Mouse (Mus musculus) MEL (cell line): ENCODE data around the gene Lpcat1. TPM values are rescaled to one million over a fixed set of nuclear protein-coding genes. Genes with fewer than 3 reads are reported as not detected.

Experiments used
- DNase-seq: peaks from one replicate; pipeline ENCODE4 v3.0.0; 2011; ENCODE audit warnings: low read depth, low spot score
- H3K27ac ChIP-seq: 2 replicates; pipeline ENCODE4 v1.5.1; 2012; ENCODE audit warnings: low read depth, mild to moderate bottlenecking, control low read depth, low read length, moderate library complexity; ENCODE audit not compliant: control insufficient read depth
- H3K27me3 ChIP-seq, 2 experiments: fragments of 150-350 bp in 1 of 2; sonication (generic) in 1 of 2; 2 replicates each; pipeline ENCODE4 v1.6.1; 2012; ENCODE audit warnings: low read length in 2 of 2, mild to moderate bottlenecking in 2 of 2, improper control_type of control experiment in 1 of 2, moderate library complexity in 1 of 2; ENCODE audit not compliant: insufficient read depth in 2 of 2, control insufficient read depth in 1 of 2
- H3K36me3 ChIP-seq, 2 experiments: 2 replicates each; pipeline ENCODE4 v1.6.1; 2012 to 2014; ENCODE audit warnings: low read length in 2 of 2, improper control_type of control experiment in 1 of 2, inconsistent platforms in 1 of 2, mild to moderate bottlenecking in 1 of 2; ENCODE audit not compliant: insufficient read depth in 2 of 2, control insufficient read depth in 1 of 2
- H3K4me1 ChIP-seq, 2 experiments: fragments of 150-350 bp in 1 of 2; sonication (generic) in 1 of 2; 2 replicates each; pipeline ENCODE4 v1.6.1; 2012; ENCODE audit warnings: low read length in 2 of 2, improper control_type of control experiment in 1 of 2, mild to moderate bottlenecking in 1 of 2; ENCODE audit not compliant: insufficient read depth in 2 of 2, control insufficient read depth in 1 of 2
- H3K4me3 ChIP-seq, 2 experiments: fragments of 150-350 bp in 1 of 2; sonication (generic) in 1 of 2; 2 replicates each; pipeline ENCODE4 v1.5.1; 2012; ENCODE audit warnings: low read depth in 2 of 2, low read length in 2 of 2, mild to moderate bottlenecking in 2 of 2, moderate library complexity in 2 of 2, control low read depth in 1 of 2, improper control_type of control experiment in 1 of 2; ENCODE audit not compliant: control insufficient read depth in 1 of 2, insufficient read depth in 1 of 2
- H3K79me2 ChIP-seq: 2 replicates; pipeline ENCODE4 v1.6.1; 2012; ENCODE audit warnings: mild to moderate bottlenecking, low read length, moderate library complexity; ENCODE audit not compliant: control insufficient read depth, poor library complexity, insufficient read depth
- H3K9ac ChIP-seq: 2 replicates; pipeline ENCODE4 v1.6.1; 2012; ENCODE audit warnings: low read depth, mild to moderate bottlenecking, control low read depth, low read length, moderate library complexity; ENCODE audit not compliant: control insufficient read depth, poor library complexity, severe bottlenecking
- H3K9me3 ChIP-seq: fragments of 150-350 bp; sonication (generic); replicated peaks from 2 replicates; pipeline ENCODE4 v1.6.1; 2012; ENCODE audit warnings: mild to moderate bottlenecking, low read length, improper control_type of control experiment, moderate library complexity; ENCODE audit not compliant: insufficient read depth
- CHD1 ChIP-seq: IDR thresholded peaks from 2 replicates; pipeline ENCODE4 v1.6.1; 2012; ENCODE audit warnings: low read depth, mild to moderate bottlenecking, inconsistent platforms, low read length, improper control_type of control experiment
- CHD2 ChIP-seq: IDR thresholded peaks from 2 replicates; pipeline ENCODE4 v1.6.1; 2011; ENCODE audit warnings: low read length, improper control_type of control experiment
- EP300 ChIP-seq, 2 experiments: IDR thresholded peaks; 2 replicates each; pipeline ENCODE4 v1.6.1; 2011; ENCODE audit warnings: improper control_type of control experiment in 2 of 2, low read length in 2 of 2, low read depth in 1 of 2, mild to moderate bottlenecking in 1 of 2
- ETS1 ChIP-seq: IDR thresholded peaks from 2 replicates; pipeline ENCODE4 v1.6.1; 2012; ENCODE audit warnings: low read depth, mild to moderate bottlenecking, inconsistent platforms, low read length, improper control_type of control experiment, moderate library complexity
- GATA1 ChIP-seq: IDR thresholded peaks from 2 replicates; pipeline ENCODE4 v1.6.1; 2011; ENCODE audit warnings: low read depth, low read length, improper control_type of control experiment
- HCFC1 ChIP-seq: IDR thresholded peaks from 2 replicates; pipeline ENCODE4 v1.6.1; 2012; ENCODE audit warnings: low read depth, mild to moderate bottlenecking, inconsistent platforms, low read length, improper control_type of control experiment, moderate library complexity
- KAT2A ChIP-seq: conservative IDR thresholded peaks from 2 replicates; pipeline ENCODE4 v1.6.1; 2012; ENCODE audit warnings: low read depth, low read length, improper control_type of control experiment, inconsistent platforms
- MAX ChIP-seq: IDR thresholded peaks from 2 replicates; pipeline ENCODE4 v1.6.1; 2011; ENCODE audit warnings: low read length, improper control_type of control experiment
- MAZ ChIP-seq: IDR thresholded peaks from 2 replicates; pipeline ENCODE4 v1.6.1; 2012; ENCODE audit warnings: low read depth, mild to moderate bottlenecking, inconsistent platforms, low read length, improper control_type of control experiment
- MEF2A ChIP-seq: IDR thresholded peaks from 2 replicates; pipeline ENCODE4 v1.6.1; 2014; ENCODE audit warnings: low read depth, mild to moderate bottlenecking, inconsistent platforms, low read length, improper control_type of control experiment; ENCODE audit not compliant: poor library complexity, insufficient replicate concordance, severe bottlenecking; ENCODE audit errors: extremely low read depth
- MXI1 ChIP-seq: IDR thresholded peaks from 2 replicates; pipeline ENCODE4 v1.6.1; 2011; ENCODE audit warnings: mild to moderate bottlenecking, low read depth, low read length, improper control_type of control experiment
- NELFE ChIP-seq: IDR thresholded peaks from 2 replicates; pipeline ENCODE4 v1.6.1; 2011; ENCODE audit warnings: low read depth, low read length, improper control_type of control experiment
- POLR2AphosphoS5 ChIP-seq: IDR thresholded peaks from 2 replicates; pipeline ENCODE4 v1.6.1; 2012; ENCODE audit warnings: low read depth, borderline replicate concordance, mild to moderate bottlenecking, inconsistent platforms, low read length, moderate library complexity, mixed read lengths
- RCOR1 ChIP-seq: IDR thresholded peaks from 2 replicates; pipeline ENCODE4 v1.6.1; 2012; ENCODE audit warnings: low read depth, mild to moderate bottlenecking, inconsistent platforms, low read length, improper control_type of control experiment
- SIN3A ChIP-seq: IDR thresholded peaks from 2 replicates; pipeline ENCODE4 v1.6.1; 2012; ENCODE audit warnings: low read length, improper control_type of control experiment, inconsistent platforms
- SMC3 ChIP-seq: IDR thresholded peaks from 2 replicates; pipeline ENCODE4 v1.6.1; 2011; ENCODE audit warnings: low read depth, low read length, improper control_type of control experiment
- TAL1 ChIP-seq: IDR thresholded peaks from 2 replicates; pipeline ENCODE4 v1.6.1; 2012; ENCODE audit warnings: mild to moderate bottlenecking, inconsistent platforms, low read length, moderate library complexity, mixed read lengths
- TBP ChIP-seq: IDR thresholded peaks from 2 replicates; pipeline ENCODE4 v1.8.0; 2011; ENCODE audit warnings: low read depth, low read length, improper control_type of control experiment
- TCF12 ChIP-seq: IDR thresholded peaks from 2 replicates; pipeline ENCODE4 v1.6.1; 2014; ENCODE audit warnings: low read depth, mild to moderate bottlenecking, inconsistent platforms, low read length, improper control_type of control experiment, moderate library complexity
- USF1 ChIP-seq: IDR thresholded peaks from 2 replicates; pipeline ENCODE4 v1.6.1; 2014; ENCODE audit warnings: low read depth, mild to moderate bottlenecking, inconsistent platforms, low read length, improper control_type of control experiment, moderate library complexity
- ZC3H11A ChIP-seq: IDR thresholded peaks from 2 replicates; pipeline ENCODE4 v1.6.1; 2012; ENCODE audit warnings: low read depth, mild to moderate bottlenecking, inconsistent platforms, low read length, improper control_type of control experiment
- ZMIZ1 ChIP-seq: IDR thresholded peaks from 2 replicates; pipeline ENCODE4 v1.6.1; 2012; ENCODE audit warnings: low read depth, mild to moderate bottlenecking, inconsistent platforms, low read length, improper control_type of control experiment, moderate library complexity
- ZNF384 ChIP-seq: IDR thresholded peaks from 2 replicates; pipeline ENCODE4 v1.6.1; 2012; ENCODE audit warnings: low read depth, mild to moderate bottlenecking, inconsistent platforms, low read length, improper control_type of control experiment
- polyA plus RNA-seq, 2 experiments: library from polyadenylated mRNA; stranded (reverse) in 1 of 2; unstranded in 1 of 2; fragments of >175 nt in 1 of 2; fragments of >200 nt in 1 of 2; gene quantifications; 2 replicates each; pipeline versions ENCODE4 v1.2.1 to v1.2.4; 2012; ENCODE audit warnings: low replicate concordance in 2 of 2, low read depth in 1 of 2; ENCODE audit not compliant: insufficient read length in 2 of 2, insufficient read depth in 1 of 2, missing spikeins in 1 of 2
- total RNA-seq: library from RNA; depleted of rRNA; stranded (reverse); fragments of 300-350 nt; gene quantifications from 2 replicates; pipeline ENCODE4 v1.2.3, GENCODE M21; 2012

Lpcat1 gene
- total and polyA plus RNA-seq, 3 experiments: 31.5 to 38.8 TPM; not detected in 1

GRCm38 (mm10) chr13:73489986-73490385, 23.0 kb downstream of the Lpcat1 start:
- Histone ChIP-seq H3K4me3 (no peak overlapping the region), H3K36me3 (peaks cover 4 to 13% of the 10 kb centered on the region in 2 experiments), H3K4me1 (peaks cover 9 to 14% of the 10 kb centered on the region in 2 experiments), H3K9me3 (no peaks in the 10 kb centered on the region), H3K79me2 (no peaks in the 10 kb centered on the region), H3K27ac (no peak overlapping the region), H3K9ac (no peak overlapping the region), H3K27me3 (no peaks in the 10 kb centered on the region)
- TF ChIP-seq ETS1 (no peak), SIN3A (no peak), SMC3 (no peak), GATA1 (no peak), USF1 (no peak), NELFE (no peak), ZMIZ1 (no peak), MEF2A (no peak), RCOR1 (no peak), CHD2 (no peak), ZNF384 (no peak), ZC3H11A (no peak), POLR2AphosphoS5 (no peak), KAT2A (no peak), TCF12 (no peak), TBP (no peak), MXI1 (no peak)
- no peak for DNase-seq

GRCm38 (mm10) chr13:73490564-73491170, 23.7 kb downstream of the Lpcat1 start:
- TF ChIP-seq RCOR1 (peak; percentile 76), TCF12 (0 out of 2 replicates have a peak, but pooled peaks have one; percentile 29), ETS1 (peak; percentile 71), MAZ (no peak), USF1 (no peak), GATA1 (peak; percentile 58), EP300 (IDR thresholded peaks at IDR 0.05; ENCODE audit: low read depth in 1 of 2, low read length in 2 of 2) (peak in 1 of 2 experiments; percentile 65; a peak in 2 of 4 replicates), MAX (no peak), CHD1 (no peak), TAL1 (no peak), SIN3A (peak; percentile 37; the same call in 1 of the 2 replicates), HCFC1 (no peak)
- TF ChIP-seq, all 39 proteins: peak for 6
- peak; percentile 75 for DNase-seq
- Histone ChIP-seq H3K36me3 (peaks cover 4 to 13% of the 10 kb centered on the region in 2 experiments), H3K27ac (no peak overlapping the region), H3K4me1 (peaks cover 9 to 17% of the 10 kb centered on the region in 2 experiments), H3K4me3 (no peak overlapping the region), H3K79me2 (no peaks in the 10 kb centered on the region), H3K9ac (no peak overlapping the region), H3K27me3 (no peaks in the 10 kb centered on the region), H3K9me3 (no peaks in the 10 kb centered on the region)
